Mouse (Mus musculus) frontal cortex, postnatal 36 days (tissue): ENCODE measurements around the gene Sptb.
A peak's percentile ranks its signal among the peaks of the same experiment; 100 is the strongest.

Experiments used
- DNase-seq, 2 experiments: peaks; one replicate each; pipeline ENCODE4 v3.0.0; 2022; ENCODE audit warnings: low spot score in 2 of 2

Gene Sptb

DNA sequence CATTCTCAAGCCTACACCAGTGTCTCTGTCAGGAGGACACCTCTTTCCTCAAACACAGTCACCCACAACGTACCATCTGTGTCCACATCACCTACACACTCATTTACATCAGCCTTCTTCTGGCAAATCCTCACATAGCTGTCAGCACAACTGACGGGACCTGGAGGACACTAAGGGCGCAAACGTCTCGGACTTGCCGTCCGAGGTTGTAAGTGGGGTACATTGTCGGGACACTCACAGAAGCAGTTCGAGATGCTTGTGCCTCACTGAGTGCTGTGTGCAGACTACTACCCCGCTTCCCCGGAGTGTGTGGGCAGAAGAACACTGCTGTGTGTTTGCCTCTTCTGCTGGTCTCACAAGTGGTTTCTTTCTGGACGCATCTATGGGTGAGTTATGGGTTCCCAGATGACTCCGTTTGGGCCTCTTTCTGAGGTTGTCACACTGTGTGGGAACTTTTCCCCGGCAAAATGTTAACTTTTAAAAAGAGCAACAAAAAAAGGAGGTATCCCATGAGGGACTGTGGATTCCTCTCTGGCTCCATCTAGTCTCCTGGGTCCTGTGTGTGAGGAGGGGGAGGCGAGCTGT lies 164.5 kb downstream of the Sptb start:
- DNase-seq = peak; percentile 41 to 51

- DNase-seq = no peak
These were observed 168.5 kb downstream of the Sptb start for GRCm38 (mm10) chr12:76541879-76542278.

DNA sequence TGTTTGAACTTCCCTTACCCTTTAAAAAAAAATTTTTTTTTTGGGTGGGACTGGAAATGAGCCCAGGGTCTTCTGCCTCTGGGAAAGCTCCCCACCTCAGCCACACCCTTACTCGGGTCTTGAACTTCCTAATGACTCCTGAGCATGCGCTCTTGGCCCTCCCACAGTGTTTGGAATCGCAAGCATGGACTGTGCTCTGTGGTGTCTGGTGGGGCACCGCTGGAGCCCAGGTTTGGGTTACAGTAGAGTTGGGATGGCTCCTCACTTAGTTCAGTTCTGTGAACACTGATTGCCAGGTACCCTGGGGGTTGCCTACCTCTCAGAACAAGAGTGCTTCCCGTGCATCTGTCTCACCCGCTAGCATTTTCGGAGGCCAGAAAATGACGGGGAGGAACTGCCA lies 168.9 kb downstream of the Sptb start:
- no peak for DNase-seq

- DNase-seq = no peak
These were observed 169.6 kb downstream of the Sptb start for GRCm38 (mm10) chr12:76540701-76541221.

- DNase-seq = no peak
These were observed 170.2 kb downstream of the Sptb start for GRCm38 (mm10) chr12:76540169-76540568.

GRCm38 (mm10) chr12:76537434-76537833 lies 172.9 kb downstream of the Sptb start:
- DNase-seq = no peak

- no peak for DNase-seq
These were observed 173.7 kb downstream of the Sptb start for GRCm38 (mm10) chr12:76536591-76537153.

- no peak for DNase-seq
These were observed 174.9 kb downstream of the Sptb start for GRCm38 (mm10) chr12:76535471-76535900.

GRCm38 (mm10) chr12:76534641-76535283 lies 175.6 kb downstream of the Sptb start:
- no peak for DNase-seq

GRCm38 (mm10) chr12:76534233-76534632 lies 176.1 kb downstream of the Sptb start:
- no peak for DNase-seq

DNA sequence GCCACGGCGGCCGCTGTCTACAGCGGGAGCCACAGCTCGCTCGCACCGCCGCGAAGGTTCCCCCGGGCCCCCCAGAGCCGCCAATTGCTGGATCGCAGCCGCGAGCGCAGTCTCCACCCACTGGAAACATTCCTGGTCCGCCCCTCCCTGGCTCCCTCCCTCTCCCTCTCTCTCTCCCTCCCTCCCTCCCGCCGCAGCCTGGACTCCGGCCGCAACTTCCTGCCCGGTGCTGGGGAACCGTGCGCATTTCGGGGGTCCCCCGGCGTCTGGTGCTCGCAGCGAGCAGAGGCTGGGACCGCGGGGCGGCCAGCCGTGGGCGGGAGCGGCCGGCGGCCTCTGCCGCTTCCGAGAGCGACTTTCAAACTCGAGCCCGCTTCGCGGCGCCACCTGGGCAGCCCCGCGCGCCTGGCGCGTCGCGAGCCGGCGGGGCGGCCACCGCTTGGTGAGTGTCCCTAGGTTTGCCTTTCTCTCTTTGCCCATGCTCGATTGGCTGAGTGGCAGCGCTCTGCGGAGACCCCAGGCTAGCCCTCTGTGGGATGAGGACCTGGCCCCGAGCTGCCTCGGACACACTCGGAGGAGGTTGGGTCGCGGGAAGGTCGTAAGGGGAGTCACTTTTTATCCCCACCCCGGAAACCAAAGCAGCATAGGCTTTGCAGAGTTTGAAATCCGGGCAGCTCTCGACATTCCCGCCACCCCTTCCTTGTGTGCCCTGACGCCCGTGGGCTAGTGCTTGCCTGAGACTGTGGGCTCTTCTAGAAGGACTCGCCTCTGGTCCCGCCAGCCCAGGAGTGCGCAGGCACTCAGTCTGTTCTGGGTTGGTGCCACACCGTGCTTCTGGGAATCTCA lies 176.7 kb downstream of the Sptb start:
- DNase-seq = peak in 1 of 2 experiments; percentile 35

GRCm38 (mm10) chr12:76532926-76533376 lies 177.4 kb downstream of the Sptb start:
- DNase-seq = no peak

- DNase-seq = no peak
These were observed 178.1 kb downstream of the Sptb start for GRCm38 (mm10) chr12:76531986-76532925.

DNA sequence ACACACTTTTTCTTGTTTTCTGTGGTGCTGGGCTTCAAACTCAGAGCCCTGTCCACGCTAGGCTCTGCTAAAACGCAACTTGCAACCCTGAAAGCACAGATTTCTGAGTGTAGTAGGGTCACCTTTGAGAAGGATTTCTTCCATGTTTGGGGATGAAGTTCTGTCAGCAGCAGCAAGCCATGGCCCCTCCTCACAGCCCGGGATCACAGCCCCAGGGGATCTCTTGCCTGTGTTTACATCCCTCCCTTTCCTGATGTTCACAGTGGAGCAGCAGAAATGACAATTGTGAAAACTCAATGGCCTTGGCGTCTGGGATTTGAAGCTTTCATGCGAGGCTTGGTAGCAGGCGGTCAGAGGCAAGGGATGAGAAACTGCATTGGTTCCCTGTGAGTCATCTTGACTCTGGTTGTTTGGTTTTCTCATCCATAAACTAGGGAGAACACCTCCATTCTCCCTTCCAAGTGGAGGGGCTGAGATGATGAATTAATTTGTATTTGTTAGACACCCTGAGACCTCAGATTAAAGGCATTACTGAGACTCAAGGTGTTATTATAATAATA lies 179.7 kb downstream of the Sptb start, which contains the start of gene Plekhg3:
Gene Plekhg3, plus strand, starts transcription at position 312 of the 560 bp plus-strand sequence.
- DNase-seq = no peak
